Mouse (Mus musculus): ENCODE data around the gene Olfr1066. TPM values are rescaled to one million over a fixed set of nuclear protein-coding genes. Genes with fewer than 3 reads are reported as not detected.
A peak's percentile ranks its signal among the peaks of the same experiment; 100 is the strongest.
"Not testable (repeated sequence)": the region's sequence is repeated elsewhere in the genome, so short reads cannot be mapped to it uniquely, and the experiment has no call there.

Olfr1066 gene
- total RNA-seq (2015) = not detected in 2 replicates
- not detected in 2 replicates for total RNA-seq (2017)

DNA sequence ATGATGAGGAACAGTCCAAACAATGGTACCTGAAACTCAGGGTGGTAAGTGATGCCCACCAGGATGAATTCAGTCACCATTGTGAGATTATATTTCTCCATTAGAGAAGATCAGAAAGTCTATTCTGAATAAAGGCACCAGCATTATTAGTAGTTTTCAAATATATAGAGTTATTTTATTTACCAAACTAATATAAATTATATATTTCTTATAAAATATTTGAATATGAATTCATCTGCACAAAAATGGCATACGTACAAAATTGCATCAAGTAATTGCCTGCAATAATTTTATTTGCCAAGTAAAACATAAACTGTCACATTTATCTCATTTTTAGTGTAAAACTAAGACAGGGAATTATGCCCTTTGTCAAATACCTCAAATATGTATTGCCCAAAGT is at the start of gene Olfr1066:
Gene Olfr1066 (minus strand): TSS at position 101 of the 400 bp plus-strand sequence.
- no peak for ATAC-seq (replicated peaks; ENCODE audit: poor library complexity)

DNA sequence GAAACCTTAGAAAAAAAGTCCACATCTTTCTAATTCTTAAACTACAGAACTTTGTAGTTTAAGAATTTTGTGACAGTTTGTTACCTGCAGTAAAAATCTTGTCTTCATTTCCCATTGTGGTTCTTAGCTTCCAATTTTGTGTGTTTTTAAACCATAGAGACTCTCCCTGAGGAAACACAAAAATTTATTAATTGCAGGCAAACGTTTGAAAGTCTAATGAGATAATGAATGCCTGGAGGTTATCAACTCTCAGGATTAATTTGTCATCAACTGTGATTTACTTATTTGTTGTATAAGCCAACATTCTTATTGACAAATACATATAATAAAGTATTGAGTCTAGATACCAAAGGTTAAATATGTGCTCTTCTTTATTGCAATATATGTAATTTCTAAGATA is 31.2 kb upstream of the Olfr1066 start, which contains the start of gene Olfr228:
Gene Olfr228 (minus strand): TSS at position 101 of the 400 bp plus-strand sequence.
- no peak for ATAC-seq (replicated peaks; ENCODE audit: poor library complexity)

DNA sequence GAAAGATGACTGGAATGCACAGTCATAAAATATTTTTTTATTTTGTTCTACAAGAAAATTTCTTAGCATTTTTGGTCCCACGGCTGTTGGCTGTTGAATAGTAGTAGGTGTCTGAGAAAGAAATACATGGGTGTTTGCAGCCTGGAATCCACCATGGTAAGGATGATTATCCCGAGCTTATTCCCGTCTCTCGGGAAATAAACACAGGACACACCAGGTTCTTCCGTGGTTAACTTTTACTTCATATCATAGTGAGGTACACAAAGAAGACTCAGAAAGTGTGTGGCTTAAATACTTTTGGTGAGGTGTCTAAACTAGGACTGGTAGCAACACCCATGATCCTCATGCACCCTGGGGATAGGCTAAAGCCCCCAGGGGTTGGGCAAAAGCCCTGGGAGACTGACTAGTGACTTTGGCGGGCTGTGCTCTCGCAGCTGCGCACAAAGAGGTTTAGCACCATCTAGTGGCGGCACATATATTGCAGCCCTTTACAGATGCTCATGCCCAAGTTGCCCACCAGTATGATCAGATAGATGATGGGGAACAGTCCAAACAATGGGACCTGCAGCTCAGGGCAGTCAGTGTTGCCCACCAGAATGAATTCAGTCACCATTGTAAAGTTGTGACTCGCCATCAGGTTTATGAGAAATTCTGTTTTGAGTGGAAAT is 8.5 kb upstream of the Olfr1066 start:
- ATAC-seq (replicated peaks; ENCODE audit: poor library complexity) = peak; percentile 77

DNA sequence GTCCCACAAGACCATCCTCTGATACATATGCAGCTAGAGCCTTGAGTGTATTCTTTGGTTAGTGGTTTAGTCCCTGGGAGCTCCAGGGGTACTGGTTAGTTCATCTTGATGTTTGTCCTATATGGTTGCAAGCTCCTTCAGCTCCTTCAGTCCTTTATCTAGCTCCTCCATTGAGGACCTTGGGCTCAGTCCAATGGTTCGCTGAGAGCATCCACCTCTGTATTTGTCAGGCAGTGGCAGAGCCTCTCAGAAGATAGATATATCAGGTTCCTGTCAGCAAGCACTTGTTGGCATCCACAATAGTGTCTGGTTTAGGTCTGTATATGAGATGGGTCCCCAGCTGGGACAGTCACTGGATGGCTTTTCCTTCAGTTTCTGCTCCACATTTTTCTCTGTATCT is 4.4 kb upstream of the Olfr1066 start:
- no peak for ATAC-seq (replicated peaks; ENCODE audit: poor library complexity)

DNA sequence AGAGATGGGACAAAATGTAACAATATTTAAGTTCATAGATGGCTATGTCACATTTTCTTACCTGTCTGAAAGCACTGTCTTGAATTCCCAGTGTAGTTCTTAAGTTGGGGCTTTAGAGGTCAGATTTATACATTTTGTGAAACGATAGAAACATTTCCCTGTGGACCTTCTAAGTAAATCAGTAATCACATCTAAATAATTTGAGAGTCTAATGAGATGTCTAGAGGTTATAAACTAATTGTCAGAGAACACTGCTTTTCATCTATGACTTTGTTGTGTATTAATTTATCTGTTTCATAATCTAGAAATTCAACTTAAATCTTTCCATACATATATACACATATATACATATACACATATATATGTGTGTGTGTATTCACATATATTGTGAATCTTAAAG is 5.6 kb downstream of the Olfr1066 start, which contains the start of gene Olfr1065:
Gene Olfr1065 (minus strand): TSS at position 101 of the 400 bp plus-strand sequence.
- ATAC-seq (replicated peaks; ENCODE audit: poor library complexity) = not testable (repeated sequence)

DNA sequence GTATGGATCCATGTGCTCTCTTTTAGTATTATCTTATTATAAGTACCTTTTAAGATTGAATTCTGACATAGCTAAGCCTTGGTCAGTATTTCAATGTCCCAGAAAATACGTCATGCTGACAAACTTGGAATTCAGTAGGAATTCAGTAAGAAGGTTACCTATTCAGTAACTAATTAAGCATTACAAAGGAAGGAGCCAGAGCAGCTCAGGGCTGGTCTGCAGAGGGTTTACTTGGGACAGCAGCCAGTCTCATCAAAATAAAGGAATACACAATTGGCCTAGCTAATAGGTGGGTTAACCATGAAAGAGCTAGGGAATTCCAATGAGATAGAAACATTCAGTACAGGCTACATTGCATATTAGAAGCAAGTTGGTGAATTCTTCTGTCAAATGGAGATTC is 14.0 kb downstream of the Olfr1066 start:
- not testable (repeated sequence) for ATAC-seq (replicated peaks; ENCODE audit: poor library complexity)

DNA sequence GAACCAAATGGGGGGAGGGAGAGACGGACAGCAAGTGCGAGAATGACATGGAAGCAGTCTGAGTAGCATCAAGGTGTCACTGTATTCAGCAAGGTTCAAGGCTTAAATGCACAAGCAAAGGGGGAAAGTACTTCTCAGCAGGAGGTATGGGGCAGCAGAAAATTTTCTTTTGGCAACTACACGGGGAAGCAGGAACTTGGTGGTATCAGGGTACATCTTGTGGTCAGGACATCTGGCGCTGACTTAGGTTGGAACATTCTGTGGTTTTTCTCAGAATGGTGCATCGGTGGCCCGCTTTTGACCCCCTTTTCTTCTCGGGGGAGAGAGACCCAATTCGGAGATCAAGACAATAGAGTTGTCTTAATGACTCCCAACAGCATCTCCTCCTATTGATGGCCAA is 27.6 kb downstream of the Olfr1066 start:
- ATAC-seq (replicated peaks; ENCODE audit: poor library complexity) = not testable (repeated sequence)

DNA sequence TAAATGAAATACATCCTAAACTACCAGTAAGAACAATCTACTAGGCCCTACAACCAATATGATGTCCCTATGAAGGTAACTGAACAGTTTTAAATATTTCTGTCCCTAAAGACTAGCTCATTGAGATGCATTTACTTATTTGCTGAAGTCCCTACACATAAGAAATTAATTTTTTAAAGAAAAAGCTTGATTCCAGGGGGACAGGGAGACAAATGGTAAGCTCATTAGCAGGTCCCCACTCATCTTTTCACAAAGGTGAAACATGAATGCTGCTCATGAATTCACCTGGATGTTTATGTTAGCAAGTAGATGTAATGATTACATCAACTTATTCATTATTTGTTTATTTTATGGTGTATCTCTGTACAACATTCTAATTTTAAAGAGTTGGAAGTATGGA is 29.4 kb downstream of the Olfr1066 start, which contains the start of gene Olfr1062:
Gene Olfr1062 (minus strand): TSS at position 101 of the 400 bp plus-strand sequence.
- not testable (repeated sequence) for ATAC-seq (replicated peaks; ENCODE audit: poor library complexity)

DNA sequence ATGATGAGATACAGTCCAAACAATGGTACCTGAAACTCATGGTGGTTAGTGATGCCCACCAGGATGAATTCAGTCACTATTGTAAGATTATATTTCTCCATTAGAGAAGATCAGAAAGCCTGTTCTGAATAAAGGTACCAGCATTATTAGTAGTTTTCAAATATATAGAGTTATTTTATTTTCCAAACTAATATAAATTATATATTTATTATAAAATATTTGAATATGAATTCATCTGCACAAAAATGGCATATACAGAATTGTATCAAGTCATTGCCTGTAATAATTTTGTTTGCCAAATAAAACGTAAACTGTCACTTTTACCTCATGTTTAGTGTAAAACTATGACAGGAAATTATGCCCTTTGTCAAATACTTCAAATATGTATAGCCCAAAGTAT is 42.1 kb downstream of the Olfr1066 start, which contains the start of gene Olfr1061:
Gene Olfr1061 (minus strand): TSS at position 101 of the 400 bp plus-strand sequence.
- ATAC-seq (replicated peaks; ENCODE audit: poor library complexity) = no peak

Other genes with a start within 250 kb of the Olfr1066 start
- not detected in 2 replicates for gene Olfr1046, start 237.0 kb downstream of the Olfr1066 start, total RNA-seq (2015)
- not detected in 2 replicates for gene Olfr1046, start 237.0 kb downstream of the Olfr1066 start, total RNA-seq (2017)
- not detected in 2 replicates for gene Olfr1047, start 224.9 kb downstream of the Olfr1066 start, total RNA-seq (2015)
- not detected in 2 replicates for gene Olfr1047, start 224.9 kb downstream of the Olfr1066 start, total RNA-seq (2017)
- not detected in 2 replicates for gene Olfr1048, start 216.0 kb downstream of the Olfr1066 start, total RNA-seq (2015)
- not detected in 2 replicates for gene Olfr1048, start 216.0 kb downstream of the Olfr1066 start, total RNA-seq (2017)
- not detected in 2 replicates for gene Olfr1049, start 197.9 kb downstream of the Olfr1066 start, total RNA-seq (2015)
- not detected in 2 replicates for gene Olfr1049, start 197.9 kb downstream of the Olfr1066 start, total RNA-seq (2017)
- gene Olfr1051, start 177.2 kb downstream of the Olfr1066 start, total RNA-seq (2015) = not detected in 2 replicates
- gene Olfr1051, start 177.2 kb downstream of the Olfr1066 start, total RNA-seq (2017) = not detected in 2 replicates
- gene Olfr1052, start 163.8 kb downstream of the Olfr1066 start, total RNA-seq (2015) = not detected in 2 replicates
- gene Olfr1052, start 163.8 kb downstream of the Olfr1066 start, total RNA-seq (2017) = not detected in 2 replicates
- not detected in 2 replicates for gene Olfr1053, start 141.0 kb downstream of the Olfr1066 start, total RNA-seq (2015)
- not detected in 2 replicates for gene Olfr1053, start 141.0 kb downstream of the Olfr1066 start, total RNA-seq (2017)
- not detected in 2 replicates for gene Olfr1054, start 120.8 kb downstream of the Olfr1066 start, total RNA-seq (2015)
- not detected in 2 replicates for gene Olfr1054, start 120.8 kb downstream of the Olfr1066 start, total RNA-seq (2017)
- gene Olfr1055, start 106.0 kb downstream of the Olfr1066 start, total RNA-seq (2015) = not detected in 2 replicates
- gene Olfr1055, start 106.0 kb downstream of the Olfr1066 start, total RNA-seq (2017) = not detected in 2 replicates
- gene Olfr1056, start 93.8 kb downstream of the Olfr1066 start, total RNA-seq (2015) = not detected in 2 replicates
- gene Olfr1056, start 93.8 kb downstream of the Olfr1066 start, total RNA-seq (2017) = not detected in 2 replicates
- gene Olfr1057, start 77.9 kb downstream of the Olfr1066 start, total RNA-seq (2015) = not detected in 2 replicates
- not detected in 2 replicates for gene Olfr1057, start 77.9 kb downstream of the Olfr1066 start, total RNA-seq (2017)
- not detected in 2 replicates for gene Olfr1058, start 67.7 kb downstream of the Olfr1066 start, total RNA-seq (2015)
- not detected in 2 replicates for gene Olfr1058, start 67.7 kb downstream of the Olfr1066 start, total RNA-seq (2017)
- gene Olfr1061, start 42.2 kb downstream of the Olfr1066 start, total RNA-seq (2015) = not detected in 2 replicates
- gene Olfr1061, start 42.2 kb downstream of the Olfr1066 start, total RNA-seq (2017) = not detected in 2 replicates
- gene Olfr1062, start 29.5 kb downstream of the Olfr1066 start, total RNA-seq (2015) = not detected in 2 replicates
- gene Olfr1062, start 29.5 kb downstream of the Olfr1066 start, total RNA-seq (2017) = not detected in 2 replicates
- not detected in 2 replicates for gene Olfr1065, start 5.7 kb downstream of the Olfr1066 start, total RNA-seq (2015)
- not detected in 2 replicates for gene Olfr1065, start 5.7 kb downstream of the Olfr1066 start, total RNA-seq (2017)
- not detected in 2 replicates for gene Olfr228, start 31.1 kb upstream of the Olfr1066 start, total RNA-seq (2015)
- gene Olfr228, start 31.1 kb upstream of the Olfr1066 start, total RNA-seq (2017) = not detected in 2 replicates
- not detected in 2 replicates for gene Olfr1076, start 52.2 kb upstream of the Olfr1066 start, total RNA-seq (2015)
- gene Olfr1076, start 52.2 kb upstream of the Olfr1066 start, total RNA-seq (2017) = not detected in 2 replicates
- gene Olfr1079, start 86.2 kb upstream of the Olfr1066 start, total RNA-seq (2015) = not detected in 2 replicates
- not detected in 2 replicates for gene Olfr1079, start 86.2 kb upstream of the Olfr1066 start, total RNA-seq (2017)
- not detected in 2 replicates for gene Olfr1080, start 102.0 kb upstream of the Olfr1066 start, total RNA-seq (2015)
- not detected in 2 replicates for gene Olfr1080, start 102.0 kb upstream of the Olfr1066 start, total RNA-seq (2017)
- gene Olfr1082, start 142.7 kb upstream of the Olfr1066 start, total RNA-seq (2015) = not detected in 2 replicates
- not detected in 2 replicates for gene Olfr1082, start 142.7 kb upstream of the Olfr1066 start, total RNA-seq (2017)
- gene Olfr1084, start 183.5 kb upstream of the Olfr1066 start, total RNA-seq (2015) = not detected in 2 replicates
- gene Olfr1084, start 183.5 kb upstream of the Olfr1066 start, total RNA-seq (2017) = not detected in 2 replicates
- not detected in 2 replicates for gene Olfr1085, start 205.8 kb upstream of the Olfr1066 start, total RNA-seq (2015)
- gene Olfr1085, start 205.8 kb upstream of the Olfr1066 start, total RNA-seq (2017) = not detected in 2 replicates
- not detected in 2 replicates for gene Olfr1086, start 223.8 kb upstream of the Olfr1066 start, total RNA-seq (2015)
- gene Olfr1086, start 223.8 kb upstream of the Olfr1066 start, total RNA-seq (2017) = not detected in 2 replicates
- not detected in 2 replicates for gene Olfr1087, start 242.1 kb upstream of the Olfr1066 start, total RNA-seq (2015)
- gene Olfr1087, start 242.1 kb upstream of the Olfr1066 start, total RNA-seq (2017) = not detected in 2 replicates

Data from megakaryocyte progenitor cell, adult 5-6 weeks (primary cell).